Mouse (Mus musculus) lung, postnatal 10 days (tissue): ENCODE data around the gene Frmd4a.

Experiments
- DNase-seq: peaks from one replicate; pipeline ENCODE4 v3.0.0; 2021

Gene Frmd4a

GRCm38 (mm10) chr2:4561196-4561595 is 543.7 kb downstream of the Frmd4a start:
- DNase-seq, result no peak

DNA sequence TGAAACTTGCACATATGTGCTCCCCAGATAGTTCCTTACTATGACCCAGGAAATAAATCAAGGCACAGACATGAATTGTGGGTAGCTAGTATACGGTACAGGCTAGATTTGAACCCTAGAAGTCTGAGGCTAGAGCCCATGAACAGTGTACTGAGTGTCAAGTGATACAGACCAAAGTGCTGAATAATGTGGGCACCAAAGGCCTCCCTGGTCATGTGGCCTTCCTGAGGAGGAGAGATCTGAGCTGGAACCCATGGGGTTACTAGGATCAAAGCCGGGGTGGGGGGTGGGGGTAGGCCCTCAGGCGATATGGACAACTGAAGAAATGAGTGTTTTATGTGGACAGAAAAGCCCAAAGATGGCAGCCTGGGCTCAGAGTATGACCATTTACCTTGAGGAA is 544.9 kb downstream of the Frmd4a start:
- DNase-seq, result no peak

DNA sequence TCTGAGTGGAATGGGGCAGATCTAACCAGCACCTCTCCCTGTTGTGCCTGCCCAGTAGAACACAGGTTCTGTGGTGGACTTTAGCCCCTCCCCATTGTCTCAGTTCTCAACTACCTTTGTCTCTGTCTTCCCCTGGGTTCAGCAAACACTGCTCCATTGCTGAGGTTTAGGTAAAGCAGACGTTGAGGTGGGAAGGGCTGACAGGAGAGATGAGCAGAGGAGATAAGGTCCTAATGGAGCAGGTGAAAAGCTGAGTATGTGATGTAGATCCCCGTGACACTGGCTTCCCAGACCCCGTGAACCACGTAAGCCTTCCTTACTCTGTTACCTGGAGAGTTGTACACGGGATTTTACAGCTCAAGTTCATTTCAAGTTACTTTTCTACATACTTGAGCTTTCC is 545.3 kb downstream of the Frmd4a start:
- no peak for DNase-seq

GRCm38 (mm10) chr2:4563322-4563721 is 545.8 kb downstream of the Frmd4a start:
- DNase-seq, result no peak

DNA sequence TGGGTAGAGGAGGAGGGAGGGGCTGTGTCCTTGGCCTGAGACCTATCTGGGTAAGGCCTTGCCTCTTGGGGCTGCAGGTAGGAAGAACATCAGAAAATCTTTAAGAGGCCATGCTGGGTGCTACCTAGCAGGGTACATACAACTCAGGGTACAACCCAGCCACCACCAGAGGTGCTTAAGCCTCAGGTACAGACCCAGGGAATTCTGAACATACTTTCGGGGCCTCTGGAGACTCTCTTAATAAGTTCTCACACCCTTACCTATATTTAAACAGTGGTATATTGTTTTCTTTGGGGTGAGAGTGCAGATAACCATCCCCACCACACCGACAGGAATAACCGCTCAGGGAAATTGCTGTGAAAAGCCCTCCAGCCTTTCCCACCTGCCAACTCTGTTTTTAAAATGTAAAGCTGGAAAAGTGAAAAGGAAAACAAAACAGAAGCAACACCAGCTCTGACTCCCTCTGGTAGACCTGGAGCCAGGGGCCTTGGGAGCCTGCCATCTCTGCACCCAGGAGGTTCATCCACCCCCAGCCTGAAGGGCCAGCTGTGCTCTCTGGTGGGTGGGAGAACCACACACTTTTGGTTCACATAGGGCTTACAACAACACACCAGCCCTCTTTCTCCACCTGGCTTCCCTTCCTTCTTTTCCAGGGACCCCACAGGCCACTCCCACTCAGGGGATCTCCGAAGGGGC is 548.9 kb downstream of the Frmd4a start:
- DNase-seq, result no peak

DNA sequence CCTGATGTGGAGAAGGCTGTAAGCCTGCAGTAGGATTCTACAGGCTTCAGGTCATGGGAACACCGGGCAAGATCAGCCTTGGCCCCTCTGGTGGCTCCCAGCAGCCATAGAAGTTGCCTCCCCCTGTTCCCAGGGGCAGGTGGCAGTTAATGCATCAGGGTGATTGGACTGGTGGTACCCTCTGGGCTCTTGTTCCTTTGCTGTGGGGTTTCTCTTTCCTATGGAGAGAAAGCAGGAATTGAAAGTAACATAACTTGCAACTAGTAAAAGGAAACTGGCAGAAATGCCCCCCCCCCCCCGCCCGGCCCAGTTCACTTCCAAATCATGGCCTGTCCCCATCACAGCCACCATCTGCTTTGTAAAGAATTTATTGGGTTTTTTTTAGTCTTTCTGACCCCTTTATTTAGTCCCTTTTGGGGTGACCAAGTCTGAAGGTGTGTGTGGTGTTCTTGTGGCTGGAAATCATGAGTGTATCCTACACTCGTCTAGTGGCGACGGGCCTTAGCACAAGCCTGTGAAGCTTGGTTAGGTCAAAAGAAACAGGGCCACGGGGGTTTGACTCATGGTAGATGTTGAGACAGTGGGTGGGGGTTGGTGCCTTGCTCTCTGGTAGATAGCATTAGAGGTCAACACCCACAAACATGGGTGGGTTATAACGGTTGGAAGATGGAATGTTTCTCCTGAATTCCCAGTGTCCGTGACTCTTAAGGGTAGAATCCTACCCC is 549.6 kb downstream of the Frmd4a start:
- no peak for DNase-seq

- peak; percentile 51 for DNase-seq
These were observed 551.5 kb downstream of the Frmd4a start for GRCm38 (mm10) chr2:4568967-4569366.

- peak; percentile 81 for DNase-seq
These were observed 552.8 kb downstream of the Frmd4a start for GRCm38 (mm10) chr2:4570186-4570861.

DNA sequence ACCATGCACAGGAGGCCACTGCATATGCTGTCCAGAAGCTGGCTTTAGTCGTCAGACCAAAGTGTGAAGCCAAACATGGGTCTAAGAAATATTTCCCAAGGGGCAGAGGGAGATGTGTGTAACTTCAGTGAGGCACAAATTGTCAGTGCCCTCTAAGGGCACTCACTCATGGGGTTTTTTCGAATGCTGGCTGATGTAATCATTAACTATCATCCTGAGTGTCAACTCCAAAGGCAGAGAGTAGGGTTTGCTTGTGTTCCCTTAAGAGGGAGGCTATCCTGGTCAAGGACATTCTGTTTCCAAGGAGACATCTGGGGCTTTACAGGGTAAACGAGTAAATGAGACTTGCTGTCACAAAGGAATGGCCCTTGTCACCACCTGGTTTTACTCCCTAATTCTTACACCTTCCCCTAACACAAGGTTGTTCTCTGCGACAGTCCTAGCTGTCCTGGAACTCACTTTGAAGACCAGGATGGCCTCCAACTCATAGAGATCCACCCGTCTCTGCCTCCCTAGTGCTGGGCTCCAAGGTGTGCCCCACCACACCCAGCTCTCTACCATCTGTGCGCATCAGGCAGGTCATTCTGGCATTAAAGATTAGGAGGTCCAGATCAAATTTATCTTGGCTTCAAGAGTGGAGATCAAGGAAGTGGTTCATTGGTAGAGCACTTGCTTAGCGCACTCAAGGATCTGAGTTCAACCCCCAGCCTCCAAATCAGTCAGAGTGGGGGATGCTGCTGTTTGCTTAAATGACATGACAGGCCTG is 555.2 kb downstream of the Frmd4a start:
- DNase-seq, result no peak

DNA sequence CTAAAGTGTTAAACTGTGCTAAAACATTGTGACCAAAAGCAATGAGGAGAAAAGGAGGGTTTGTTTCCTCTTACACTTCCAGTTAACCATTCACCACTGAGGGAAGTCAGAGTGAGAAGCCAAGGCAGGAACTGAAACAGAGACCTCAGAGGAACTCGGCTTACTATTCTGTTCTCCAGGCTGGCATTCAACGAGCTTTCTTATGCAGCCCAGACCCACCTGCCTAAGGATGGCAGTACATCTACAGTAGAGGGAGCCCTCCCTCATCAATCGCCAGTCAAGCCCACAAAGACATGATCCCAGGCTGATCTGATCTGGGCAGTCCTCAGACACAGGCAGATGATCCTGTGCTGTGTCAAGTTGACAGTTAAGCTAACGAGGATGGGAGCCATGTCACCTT is 555.9 kb downstream of the Frmd4a start:
- DNase-seq, result no peak

- DNase-seq, result no peak
These were observed 556.7 kb downstream of the Frmd4a start for GRCm38 (mm10) chr2:4574251-4574650.

GRCm38 (mm10) chr2:4575163-4575562 is 557.6 kb downstream of the Frmd4a start:
- peak; percentile 71 for DNase-seq

DNA sequence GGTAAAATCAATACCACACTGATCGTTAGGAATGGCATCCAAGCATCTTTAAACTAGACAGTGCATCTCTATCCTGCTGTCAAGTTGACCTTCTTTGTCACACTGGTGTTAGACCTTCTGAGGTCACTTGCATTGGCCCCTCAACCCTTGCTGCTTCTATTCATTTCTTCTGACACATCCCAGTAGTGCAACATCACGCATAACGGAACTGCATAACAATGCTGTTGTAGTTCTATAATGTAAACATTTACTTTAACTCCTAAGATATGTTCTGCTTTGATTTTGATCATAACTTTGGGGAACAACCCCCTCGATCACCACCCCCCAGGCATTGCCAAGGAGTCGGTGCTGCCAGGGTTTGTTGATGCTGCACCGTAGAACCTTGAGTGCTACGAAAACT is 558.5 kb downstream of the Frmd4a start:
- no peak for DNase-seq

DNA sequence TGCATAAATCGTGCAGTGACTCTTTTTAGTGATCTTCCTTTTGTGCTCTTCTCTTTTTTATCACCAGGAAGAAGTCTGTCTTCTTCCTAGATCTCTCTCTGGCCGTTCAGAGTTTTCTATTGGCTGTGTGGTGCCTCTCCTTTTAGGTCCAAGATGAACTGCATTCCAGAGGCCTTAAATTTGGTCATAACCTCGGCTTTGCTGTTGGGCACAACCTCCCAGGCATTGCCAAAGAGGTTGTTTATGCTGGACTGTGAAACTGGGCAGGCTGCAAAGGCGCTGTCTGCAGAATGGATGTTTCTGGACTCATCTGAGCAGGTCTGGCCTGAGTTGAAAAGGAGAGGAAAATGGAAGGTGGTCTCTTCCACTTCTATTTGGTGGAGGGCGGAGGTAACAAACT is 560.8 kb downstream of the Frmd4a start:
- DNase-seq, result peak; percentile 66

DNA sequence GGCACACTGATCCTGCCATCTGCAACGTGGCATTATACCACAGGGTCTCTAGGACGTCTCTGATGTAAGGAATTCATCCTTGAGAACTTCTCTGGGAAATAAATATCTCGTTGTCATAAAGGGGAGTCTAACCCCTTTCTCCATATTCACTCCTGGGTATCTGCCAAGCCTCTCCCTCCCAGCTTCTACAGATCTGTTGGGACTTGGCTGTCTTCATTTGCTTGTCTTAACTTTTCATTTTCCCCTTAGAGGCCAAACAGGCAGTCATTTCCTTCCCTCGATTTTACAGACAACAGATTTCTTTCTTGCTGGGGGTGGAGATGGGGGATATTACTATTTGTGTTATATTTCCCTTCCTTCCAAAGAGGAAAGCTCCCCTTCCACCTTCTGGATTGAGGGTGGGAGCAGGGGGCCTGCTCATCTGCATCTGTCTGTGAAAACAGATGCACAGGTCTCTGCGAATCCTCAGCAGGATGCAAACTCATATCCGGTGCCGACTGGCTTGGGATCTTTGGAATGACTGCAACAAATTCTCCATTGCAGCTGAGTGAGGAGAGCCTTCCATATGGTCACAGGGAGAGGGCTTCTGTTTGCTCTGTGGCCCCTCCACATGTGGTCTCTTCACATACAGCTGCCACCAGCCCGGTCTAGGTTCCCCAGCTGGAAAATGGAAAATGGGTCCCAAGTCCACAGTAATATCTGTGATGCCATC is 562.0 kb downstream of the Frmd4a start:
- peak; percentile 50 for DNase-seq

- DNase-seq, result no peak
These were observed 563.1 kb downstream of the Frmd4a start for GRCm38 (mm10) chr2:4580666-4581065.

- DNase-seq, result no peak
These were observed 565.4 kb downstream of the Frmd4a start for GRCm38 (mm10) chr2:4582930-4583329.

DNA sequence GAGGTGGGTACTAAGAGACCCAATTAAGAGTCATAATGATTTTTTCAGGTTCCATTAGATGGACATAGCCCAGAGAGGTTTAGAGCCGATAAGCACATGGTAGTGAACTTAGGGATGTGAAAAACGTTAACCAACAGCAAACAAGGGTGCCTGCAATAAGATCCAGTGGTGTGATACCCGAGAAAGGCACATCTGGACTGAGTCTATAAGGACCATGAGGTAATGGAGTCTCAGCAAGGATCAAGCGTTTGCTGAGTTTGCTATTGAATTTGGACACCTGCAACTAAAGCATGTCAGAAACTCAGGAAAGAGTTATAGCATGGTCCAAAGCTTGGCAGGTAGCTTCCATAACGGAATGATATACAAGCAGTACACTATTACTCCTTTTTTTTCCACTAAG is 566.7 kb downstream of the Frmd4a start:
- DNase-seq, result no peak

- peak; percentile 73 for DNase-seq
These were observed 568.7 kb downstream of the Frmd4a start for GRCm38 (mm10) chr2:4586245-4586644.

DNA sequence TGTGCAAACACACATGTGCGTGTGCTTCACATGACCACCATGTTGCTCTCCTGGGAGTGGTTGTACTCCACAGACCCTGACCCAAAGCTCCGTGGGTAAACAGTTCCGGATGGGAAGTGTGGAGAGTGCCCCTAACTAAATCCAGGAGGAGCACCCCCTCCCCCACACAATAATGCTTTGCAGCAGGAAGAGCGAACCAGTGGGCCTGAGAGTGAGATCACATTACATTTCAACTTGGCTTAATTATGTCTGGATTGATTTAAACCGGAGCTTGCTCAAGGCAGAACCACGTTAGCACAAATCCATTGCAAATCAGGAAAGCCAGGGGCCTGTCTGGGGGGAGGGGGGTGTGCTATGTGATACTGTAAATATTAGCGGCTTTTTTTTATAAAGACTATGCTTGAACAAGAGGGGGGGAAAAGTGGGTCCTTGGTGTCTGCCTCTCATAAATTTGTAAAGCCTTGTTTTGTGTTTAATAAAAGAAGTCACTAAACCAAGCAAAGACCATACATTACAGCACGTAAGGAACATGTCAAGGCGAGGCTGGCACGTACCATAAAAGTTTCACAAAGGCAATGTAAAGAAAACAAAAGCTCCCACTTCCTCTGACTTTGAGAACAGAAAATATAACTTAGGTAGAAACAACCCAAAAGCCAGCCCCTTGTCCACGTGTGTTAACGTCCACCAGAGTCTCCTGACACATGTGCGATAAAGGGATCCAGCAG is 570.3 kb downstream of the Frmd4a start:
- DNase-seq, result no peak

DNA sequence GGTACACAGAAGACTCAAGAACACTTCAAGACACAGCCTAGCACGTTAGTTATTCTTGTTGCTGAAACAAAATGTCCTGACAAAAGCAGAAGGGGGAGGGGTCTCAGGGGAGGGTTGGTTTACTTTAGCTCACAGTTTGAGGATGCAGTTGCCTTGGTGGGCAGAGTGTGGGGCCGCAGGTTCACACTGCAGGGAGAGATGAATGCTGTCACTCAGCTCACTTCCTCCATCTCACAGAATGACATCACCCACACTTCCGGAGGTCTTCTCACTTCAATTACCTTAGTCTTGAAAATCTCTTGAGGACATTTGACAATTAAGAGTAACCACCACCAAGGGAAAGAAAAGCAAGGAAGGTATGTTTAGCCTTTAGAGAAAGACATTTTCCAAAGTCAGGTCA is 574.1 kb downstream of the Frmd4a start:
- DNase-seq, result no peak

DNA sequence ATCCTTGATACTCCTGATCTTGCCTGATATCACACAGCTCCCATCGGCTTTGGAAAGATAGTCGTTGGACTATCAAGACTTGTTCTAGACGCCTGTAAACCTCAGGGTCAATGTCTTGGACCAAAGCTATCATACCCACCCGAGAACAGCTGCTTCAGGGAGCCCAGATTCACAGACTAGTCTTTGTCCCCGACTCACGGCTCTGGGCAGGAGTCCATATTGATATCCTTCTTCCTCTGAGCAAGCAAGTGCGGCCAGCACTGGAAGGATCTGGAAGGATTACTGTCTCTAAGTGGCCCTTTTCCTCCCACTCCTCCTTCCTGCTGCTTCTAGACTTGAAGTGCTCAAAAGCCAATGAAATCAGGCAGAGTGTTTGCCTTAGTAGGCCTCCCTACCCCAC is 575.1 kb downstream of the Frmd4a start:
- no peak for DNase-seq
